Mouse (Mus musculus) erythroid progenitor cell, adult 5-6 weeks (primary cell): ENCODE measurements around the gene Fam169b. TPM values are rescaled to one million over a fixed set of nuclear protein-coding genes. Genes with fewer than 3 reads are reported as not detected.
"Not testable (repeated sequence)": the region's sequence is repeated elsewhere in the genome, so short reads cannot be mapped to it uniquely, and the experiment has no call there.

ENCODE experiments used
- ATAC-seq: replicated peaks from 2 replicates; pipeline ENCODE4 v1.8.0; 2016; ENCODE audit warnings: moderate number of reproducible peaks, mild to moderate bottlenecking, moderate TSS enrichment, inconsistent platforms; ENCODE audit not compliant: poor library complexity, low FRiP score, severe bottlenecking
- total RNA-seq, 2 experiments: library from RNA; stranded (forward) in 1 of 2; stranded (reverse) in 1 of 2; fragments of 150-400 nt in 1 of 2; fragments of 186-747, 209-891 nt in 1 of 2; gene quantifications; 2 replicates each; pipeline versions ENCODE4 v1.2.3 to v1.2.4; 2015 to 2017; ENCODE audit warnings: low replicate concordance in 2 of 2

Fam169b gene
- total RNA-seq, 2 experiments from 2014 or later: 2.5 to 3.0 TPM

DNA sequence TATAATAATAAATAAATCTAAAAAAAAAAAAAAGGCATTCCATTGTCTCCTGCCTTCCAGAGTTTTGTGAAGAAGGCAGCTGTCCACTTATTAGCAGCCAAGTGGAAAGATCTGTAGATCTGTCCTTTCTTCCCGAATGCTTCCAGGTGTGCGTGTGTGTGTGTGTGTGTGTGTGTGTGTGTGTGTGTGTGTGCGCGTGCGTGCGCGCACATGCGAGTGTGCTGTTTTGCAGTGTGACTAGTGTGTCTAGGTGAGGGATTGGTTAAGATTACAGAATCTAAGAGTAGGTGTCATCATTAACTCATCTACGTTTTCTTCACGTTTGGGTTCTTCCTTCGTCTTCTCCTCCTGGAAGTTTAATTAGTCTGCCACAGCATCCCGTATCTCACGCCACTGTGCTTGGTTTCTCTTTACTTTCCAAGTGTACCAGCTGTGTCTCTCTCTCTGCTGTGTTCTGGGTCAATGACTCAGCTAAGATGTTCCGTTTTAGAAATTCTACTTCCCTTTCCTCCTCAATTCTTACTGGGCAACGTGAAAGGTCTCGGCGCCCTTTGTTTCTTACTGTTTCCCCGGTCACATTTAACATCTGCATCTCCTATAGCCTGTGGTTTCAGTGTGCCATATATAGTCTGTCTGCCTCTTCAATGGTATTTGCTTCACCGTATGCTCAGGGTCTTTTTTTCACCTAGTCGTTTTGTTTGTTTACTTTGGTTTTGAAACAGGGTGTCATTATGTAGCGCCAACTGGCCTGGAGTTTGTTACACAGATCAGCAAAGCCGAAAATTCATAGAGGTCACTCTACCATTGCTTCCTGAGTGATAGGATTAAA, 8.9 kb downstream of the Fam169b start:
- no peak for ATAC-seq

DNA sequence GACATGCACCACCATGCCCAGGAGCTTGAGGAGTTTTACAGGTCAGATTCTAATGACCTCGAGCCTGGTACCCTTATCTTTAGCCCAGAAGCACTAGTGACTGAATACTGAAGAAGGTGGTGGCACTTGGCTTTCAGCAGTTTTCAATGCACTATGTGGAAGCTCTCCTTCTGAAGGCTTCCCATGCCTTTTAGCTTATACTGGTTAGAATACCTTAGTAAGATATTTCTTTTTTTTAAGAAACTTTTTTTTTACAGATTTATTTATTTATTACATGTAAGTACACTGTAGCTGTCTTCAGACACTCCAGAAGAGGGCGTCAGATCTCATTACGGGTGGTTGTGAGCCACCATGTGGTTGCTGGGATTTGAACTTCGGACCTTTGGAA, 9.5 kb downstream of the Fam169b start:
- ATAC-seq: not testable (repeated sequence)

DNA sequence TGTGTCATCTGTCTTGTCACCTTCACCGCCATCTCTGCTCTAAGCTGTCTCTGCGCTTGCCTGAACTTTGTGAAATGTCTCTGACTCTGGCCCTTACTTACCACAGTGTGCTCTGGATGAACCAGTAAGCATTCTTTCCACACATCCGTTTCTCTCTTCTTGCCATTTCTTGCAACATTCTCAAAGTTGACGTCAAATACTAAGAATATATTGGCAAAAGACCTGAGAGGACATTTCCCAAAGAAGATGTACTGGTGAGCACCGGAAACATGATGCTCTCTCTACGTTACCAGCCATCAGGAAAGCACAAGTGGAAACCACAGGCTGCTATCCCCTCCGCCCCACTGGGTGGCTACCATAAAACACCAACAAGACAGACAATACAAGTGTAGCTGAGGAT, 10.1 kb downstream of the Fam169b start:
- ATAC-seq: no peak

DNA sequence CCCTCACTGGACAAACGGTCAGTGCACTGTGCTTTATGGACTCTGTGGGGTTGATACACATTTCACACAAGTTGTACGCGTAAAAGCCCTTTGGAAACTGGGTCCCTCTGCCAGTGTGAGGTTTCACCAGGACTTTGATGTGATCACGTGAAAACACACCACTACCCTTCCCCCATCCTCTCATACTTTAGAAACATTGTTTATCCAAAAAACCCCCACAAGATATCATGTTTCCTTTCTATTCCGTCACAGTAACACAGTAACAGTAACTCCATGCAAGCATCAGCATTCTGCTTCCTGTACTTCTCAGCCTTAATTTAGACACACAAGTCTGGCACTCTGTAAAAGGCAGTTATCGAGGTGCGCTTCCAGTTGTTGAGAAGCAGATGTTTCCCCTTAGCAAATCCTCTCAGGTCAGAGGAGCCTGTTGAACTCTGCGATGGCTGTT, 12.2 kb downstream of the Fam169b start:
- ATAC-seq: no peak

DNA sequence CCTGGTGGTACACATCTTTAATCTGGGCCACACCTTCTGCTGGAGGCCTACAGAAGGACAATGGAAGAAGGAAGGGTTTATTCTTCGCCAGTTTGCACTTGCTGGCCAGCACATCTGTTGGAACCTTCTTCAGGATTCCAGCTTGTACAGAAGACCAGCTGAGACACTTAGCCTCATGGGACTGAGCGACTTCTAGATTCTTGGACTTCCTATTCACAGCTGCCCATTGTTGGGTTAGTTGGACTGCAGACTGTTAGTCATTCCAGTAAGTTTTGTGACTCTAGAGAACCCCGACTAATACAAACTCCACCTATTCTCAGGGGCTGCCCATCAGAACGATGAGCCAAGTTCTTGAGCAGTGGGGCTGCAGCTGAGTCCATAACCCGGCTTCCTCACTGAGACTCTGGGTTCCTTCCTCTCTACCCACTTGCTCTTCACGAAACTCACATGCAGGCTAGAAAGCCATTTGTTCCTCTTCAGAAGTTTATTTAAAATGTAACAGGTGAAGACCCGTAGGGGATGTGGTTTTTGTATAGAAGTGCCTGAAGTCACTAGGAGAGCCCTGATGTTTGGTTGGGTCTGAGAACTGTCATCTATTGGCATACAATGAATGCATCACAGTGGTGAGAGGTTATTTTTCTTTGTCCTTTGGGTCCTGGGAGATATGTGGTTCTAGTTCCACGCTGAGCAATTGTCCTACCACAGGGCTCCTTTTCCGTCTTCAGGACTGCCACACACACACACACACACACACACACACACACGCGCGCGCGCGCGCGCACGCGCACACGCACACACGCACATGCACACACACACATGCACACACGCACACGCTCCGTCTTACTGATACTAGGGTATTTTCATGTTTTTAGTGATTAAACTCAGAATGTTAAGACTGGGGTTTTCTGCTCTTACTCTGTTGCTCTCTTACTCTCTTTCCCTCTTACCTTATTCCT, 13.2 kb downstream of the Fam169b start:
- ATAC-seq: no peak

DNA sequence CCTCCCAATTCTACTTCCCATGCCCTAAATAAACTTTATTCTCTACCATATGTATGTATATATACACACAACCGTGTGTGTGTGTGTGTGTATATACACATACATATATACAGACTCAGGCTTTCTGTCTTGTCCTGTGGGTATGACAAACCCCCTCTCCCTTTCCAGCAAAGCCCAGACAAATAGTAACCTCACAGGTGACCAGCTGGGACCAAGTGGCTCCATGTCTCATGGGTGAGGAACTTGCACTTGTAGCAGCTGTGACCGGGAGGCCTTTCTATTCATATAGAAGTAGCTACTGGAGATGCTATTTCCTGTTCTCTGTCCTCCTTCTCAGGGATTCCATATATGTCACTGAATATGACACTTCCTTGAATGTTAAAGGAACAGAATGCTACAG, 13.9 kb downstream of the Fam169b start:
- ATAC-seq: no peak

DNA sequence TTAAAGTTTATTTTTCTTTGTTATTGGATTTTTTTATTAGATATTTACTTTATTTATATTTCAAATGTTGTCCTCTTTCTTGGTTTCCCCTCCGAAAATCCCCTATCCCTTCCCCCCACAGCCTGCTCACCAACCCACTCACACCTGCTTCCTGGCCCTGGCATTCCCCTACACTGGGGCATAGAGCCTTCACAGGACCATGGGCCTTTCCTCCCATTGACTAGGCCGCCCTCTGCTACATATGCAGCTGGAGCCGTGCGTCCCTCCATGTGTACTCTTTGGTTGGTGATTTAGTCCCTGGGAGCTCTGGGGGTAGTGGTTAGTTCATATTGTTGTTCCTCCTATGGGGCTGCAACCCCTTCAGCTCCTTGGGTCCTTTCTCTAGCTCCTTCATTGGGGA, 14.4 kb downstream of the Fam169b start:
- not testable (repeated sequence) for ATAC-seq

DNA sequence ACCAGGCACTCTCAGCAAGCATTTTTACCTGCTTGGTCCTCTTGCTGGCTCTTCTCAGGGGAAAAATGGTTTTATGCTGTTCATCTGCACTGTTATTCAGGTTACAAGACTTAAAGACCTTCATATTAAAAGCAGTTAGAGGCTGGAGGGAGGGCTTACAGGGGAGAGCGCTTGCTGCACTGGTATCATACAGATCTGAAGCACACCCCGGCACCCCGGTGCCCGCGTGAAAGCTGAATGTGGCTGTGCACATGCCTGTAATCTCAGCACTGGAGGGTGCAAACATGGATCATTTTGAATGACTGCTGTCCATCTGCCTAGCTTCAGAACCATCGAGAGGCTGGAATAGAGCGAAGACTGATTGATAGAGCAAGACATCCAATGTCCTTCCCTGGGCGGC, 15.4 kb downstream of the Fam169b start:
- ATAC-seq: no peak

DNA sequence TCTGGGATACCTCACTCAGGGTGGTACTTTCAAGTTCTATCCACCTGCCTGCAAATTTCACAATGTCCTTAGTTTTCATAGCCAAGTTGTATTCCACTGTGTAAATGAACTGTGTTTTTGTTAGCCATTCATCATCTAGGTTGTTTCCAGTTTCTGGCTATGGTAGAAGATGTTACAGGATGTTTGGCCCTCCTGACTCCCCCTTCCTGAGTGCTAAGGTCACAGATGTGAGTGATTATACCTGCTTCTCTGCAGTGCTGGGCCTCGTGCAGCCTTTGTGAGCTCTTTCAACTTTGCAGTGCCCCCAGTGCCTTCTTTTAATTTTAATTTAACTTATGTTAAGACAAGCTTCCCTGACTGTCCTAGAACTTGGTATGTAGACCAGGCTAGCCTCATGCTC, 18.0 kb downstream of the Fam169b start:
- no peak for ATAC-seq

DNA sequence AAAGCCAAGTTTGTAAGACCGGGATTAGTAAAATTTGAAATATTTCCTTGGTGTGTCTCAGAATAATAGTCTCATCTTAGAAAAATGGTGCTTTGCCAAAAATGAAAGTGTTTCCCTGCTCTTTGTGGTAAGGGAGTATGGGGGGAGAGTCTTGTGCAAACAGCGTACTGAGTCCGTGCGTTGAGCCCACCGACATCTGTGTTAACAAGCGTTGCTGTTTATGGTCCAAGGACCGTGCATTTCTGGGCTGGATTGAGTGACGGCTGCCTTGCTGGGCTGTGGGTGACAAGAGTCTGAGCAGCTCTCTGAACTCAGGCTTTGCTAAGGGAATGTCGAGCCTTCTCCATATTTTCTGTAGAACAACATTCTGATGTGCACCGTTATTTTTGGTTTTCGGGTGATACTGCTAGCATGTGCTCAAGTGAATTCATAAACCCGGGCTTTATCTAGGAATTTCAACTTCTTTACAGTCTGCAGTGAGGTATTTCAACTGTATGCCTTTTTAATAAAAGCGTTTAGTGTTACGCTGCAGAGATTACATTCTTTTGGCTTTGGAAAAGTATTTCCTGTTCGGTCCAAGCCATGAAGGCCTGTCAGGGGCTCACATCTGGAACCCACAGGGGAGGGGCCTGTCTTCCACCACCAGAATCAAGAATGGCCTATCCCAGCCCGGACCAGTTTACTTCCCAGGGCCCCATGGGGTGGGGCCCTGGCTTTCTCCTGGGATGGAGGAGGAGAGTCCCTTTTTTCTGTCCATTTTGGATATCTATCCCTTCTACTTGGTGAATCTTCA, 20.6 kb downstream of the Fam169b start:
- no peak for ATAC-seq

DNA sequence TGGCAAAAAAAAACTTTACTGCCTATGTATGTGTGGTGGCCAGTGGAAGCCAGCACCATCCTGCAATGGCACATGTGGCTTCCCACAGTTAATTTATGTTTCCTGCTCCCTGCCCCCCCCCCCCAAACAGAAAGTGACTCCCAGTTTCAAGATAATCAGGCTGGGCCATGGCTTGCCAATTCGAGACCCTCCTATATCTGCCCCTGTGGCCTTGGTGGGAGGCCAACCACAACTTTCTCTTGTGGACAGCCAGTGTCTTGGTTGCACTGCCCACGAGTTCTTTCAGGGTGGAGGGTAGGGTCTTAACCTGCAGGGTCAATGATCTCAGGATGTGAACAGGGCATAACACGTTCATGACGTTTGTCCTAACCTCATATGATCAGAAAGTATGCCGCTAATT, 22.8 kb downstream of the Fam169b start:
- ATAC-seq: no peak

DNA sequence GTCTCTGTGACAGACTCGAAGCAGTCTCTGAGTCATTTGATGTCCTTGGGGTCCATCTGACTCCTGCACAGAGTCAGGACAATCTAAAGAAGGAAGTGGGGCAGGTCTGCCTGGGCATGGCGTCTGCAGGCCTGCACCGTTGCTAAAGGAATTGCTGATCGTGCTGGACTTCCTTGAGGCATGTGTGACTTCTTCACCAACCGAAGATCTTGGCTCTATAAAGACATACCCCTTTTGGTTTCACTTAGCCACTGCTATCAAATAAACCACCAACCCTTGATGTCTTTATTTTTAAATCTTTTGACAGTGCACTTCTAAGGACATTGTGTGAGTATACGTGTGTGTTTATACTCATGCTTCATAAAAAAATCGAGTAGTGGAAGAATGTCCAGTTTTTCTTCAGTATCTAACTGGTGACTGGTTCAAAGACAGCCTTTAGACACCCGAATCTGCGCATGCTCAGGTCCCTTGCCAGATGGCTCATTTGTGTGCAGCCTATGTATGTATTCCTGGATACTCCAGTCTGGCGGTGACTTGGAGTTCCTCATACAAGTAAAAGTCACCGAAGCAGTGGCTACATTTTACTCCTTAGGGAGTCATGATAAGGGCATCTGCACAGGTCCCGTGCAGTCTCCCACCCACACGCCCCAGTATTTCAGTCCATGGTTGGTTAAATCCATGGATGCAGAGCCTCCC, 24.9 kb downstream of the Fam169b start:
- no peak for ATAC-seq

DNA sequence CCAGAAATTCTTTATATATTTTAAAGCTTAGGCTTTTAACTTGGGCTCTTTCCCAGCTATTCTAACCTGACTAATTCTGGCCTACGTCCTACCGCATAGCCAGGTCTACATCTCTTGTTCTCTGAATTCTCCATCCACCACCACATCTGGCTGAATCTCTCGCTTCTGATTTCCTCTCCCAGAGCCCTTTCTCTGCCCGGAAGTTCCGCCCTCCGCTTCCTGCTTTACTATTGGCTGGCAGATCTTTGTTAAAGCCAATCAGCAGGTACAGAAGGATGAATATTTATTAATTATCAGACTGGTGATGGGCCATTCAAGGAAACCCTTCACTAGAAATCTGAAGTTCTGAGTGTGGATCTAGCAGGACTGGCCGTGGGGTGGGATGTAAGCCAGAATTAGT, 27.5 kb downstream of the Fam169b start:
- ATAC-seq: no peak

DNA sequence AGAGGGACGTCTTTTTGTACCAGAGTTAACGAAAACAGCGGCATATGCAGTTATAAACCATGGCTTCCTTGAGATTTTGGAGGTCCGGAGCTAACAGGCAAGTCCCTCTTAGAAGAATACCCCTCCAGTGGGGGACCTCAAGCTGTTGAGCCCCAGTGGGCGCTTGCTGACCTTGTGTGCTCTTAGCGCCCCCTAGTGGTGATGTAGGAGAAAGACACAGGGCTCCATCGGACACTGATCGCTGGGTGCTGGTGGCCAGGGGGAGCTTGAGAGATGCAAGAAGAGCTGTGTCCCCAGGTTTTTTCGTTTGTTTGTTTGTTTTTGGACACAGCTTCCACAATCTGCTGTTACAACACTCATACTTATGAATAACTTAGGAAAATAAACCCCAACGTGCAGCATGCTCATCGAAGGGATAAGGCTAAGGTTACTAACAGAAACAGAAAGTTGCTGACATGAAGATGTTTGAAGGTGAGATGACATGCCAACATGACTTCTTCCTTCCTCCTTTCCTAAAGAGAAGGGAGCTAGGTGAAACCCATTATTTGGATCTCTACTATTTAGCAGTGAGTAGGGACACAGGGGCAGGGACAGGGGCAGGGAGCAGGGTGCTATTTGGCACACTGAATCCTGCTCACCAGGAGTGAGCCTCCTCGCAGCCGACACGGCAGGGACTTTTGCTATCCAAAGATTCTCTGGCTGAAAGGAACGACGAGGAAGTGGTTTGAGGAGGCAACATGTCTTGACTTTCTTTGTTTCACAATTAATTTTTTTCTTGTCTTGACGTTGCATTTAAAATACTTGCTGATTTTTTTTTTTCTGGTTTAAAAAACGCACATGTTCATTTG, 29.2 kb downstream of the Fam169b start:
- peak; percentile 72 for ATAC-seq

DNA sequence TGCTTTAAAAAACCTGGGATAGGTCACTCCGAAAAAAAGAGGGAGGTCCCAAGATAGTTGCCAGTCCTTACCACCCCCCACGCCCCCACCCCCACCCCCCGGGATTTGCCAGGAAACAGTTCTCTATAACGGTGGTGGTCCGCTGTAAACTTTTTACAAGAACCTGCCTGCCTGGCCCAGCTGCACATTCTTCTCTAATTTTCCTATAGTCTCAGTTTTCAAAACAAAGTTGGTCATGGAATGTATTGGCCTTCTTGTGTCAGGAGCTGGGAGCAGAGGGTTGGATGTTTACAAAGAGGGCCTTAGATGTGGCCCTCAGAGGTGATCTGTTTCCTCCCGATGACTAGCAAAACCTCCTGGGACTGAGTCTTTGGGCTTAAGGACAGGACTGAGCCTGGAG, 30.0 kb downstream of the Fam169b start:
- ATAC-seq: no peak

DNA sequence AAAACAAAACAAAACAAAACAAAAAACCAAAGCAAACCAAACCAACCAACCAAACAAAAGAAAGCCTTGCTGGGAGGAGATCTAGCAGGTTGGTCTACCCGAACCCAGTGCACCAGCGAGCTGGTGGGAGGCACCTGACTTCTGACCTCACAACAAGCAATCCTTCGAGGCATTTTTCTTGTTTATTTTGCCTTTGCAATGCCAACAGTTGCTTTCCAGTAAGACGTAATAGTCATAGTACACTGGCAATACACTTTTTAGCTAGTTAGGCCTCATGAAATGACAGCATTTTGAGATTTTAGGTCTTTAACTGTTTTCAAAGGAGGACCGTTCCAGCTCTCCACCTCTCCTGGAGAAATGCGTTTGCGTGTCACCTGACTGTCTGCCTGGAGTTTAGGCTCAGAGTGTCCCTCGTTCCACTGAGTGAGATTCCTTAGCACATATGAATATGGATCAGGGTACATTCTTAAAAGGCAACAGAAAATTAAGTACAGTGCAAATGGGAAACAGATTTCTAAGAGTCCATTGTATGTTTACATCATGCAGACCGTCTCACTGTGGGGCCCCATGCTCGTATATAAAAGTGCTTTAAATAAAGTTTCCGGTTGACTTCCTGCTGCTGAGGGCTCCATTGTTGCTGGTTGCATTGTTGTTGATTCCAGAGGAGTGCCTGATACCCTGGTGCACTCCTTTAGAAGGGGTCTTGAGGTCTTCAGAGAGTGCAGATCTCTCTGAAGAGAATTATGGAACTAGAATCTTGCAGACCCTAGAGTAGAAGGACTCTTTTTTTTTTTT, 32.3 kb downstream of the Fam169b start:
- no peak for ATAC-seq

DNA sequence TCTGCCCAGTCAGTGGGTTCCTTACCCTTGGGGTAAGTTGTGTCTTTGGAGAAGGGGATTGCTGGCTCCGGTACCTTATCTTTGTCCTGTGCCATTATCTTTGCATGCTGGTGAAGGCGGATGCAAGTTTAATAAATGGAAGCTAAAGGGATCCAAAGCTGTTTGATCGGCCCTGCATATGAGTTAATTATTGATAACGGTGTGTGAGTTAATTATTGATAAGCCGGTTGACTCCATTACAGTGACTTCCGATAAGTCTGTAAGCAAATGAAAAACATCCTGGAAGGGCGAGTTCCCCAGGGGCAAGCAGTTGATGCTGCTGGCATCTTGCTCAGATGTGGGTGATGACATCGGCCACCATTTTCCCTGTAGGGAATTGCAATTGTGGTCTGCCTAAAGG, 33.1 kb downstream of the Fam169b start:
- ATAC-seq: no peak

DNA sequence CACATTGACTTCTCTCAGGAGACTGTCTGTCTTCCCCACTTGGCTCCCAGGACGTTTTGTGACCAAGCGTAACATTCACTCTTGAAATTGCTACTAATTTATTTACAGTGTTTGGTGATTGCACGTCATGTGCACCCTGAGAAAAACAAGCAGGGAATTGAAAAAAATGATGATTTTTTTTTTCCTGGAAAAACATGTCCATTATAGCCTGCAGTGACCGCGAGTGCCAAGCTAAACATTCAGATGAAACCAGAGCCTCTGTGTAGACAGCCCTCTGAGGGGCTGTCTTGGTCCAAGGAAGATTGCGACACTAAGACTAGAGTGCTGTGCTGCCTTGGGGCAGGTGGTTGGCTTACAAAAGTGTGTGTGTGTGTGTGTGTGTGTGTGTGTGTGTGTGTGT, 37.8 kb downstream of the Fam169b start:
- no peak for ATAC-seq
